Mouse (Mus musculus) lung, adult 2 months (tissue): ENCODE results near the gene Krtap4-7.

ENCODE experiments used
- CTCF ChIP-seq: fragments of 200-500 bp; IDR thresholded peaks from 2 replicates; pipeline ENCODE4 v1.5.1; 2011; ENCODE audit warnings: mild to moderate bottlenecking, low read length, control low read depth; ENCODE audit not compliant: insufficient read depth
- POLR2A ChIP-seq: fragments of 200-500 bp; IDR thresholded peaks from 2 replicates; pipeline ENCODE4 v1.6.1; 2011; ENCODE audit warnings: low read depth, mild to moderate bottlenecking, control low read depth, low read length, borderline replicate concordance; ENCODE audit errors: extremely low read depth

- TF ChIP-seq CTCF: no peak
- no peak for TF ChIP-seq POLR2A
Observed at GRCm38 (mm10) chr11:99659256-99659655, 15.4 kb upstream of the Krtap4-7 start.
